Mouse (Mus musculus) midbrain, embryonic 14.5 days (tissue): ENCODE measurements at regions not wholly inside any gene's neighbourhood (a gene's known extent, or its start where the extent isn't known, plus 50 kb on each side); places are given as distances from the start of the nearest gene placed in this dataset.
"Not testable (repeated sequence)": the region's sequence is repeated elsewhere in the genome, so short reads cannot be mapped to it uniquely, and the experiment has no call there.

ENCODE experiments used
- ATAC-seq: fragments of 200-750 bp; cut with Nextera tagmentation; 2 replicates; pipeline ENCODE4 v1.8.0; 2017; ENCODE audit warnings: moderate number of reproducible peaks, moderate library complexity; ENCODE audit not compliant: low FRiP score, low TSS enrichment
- DNase-seq: peaks from one replicate; pipeline ENCODE4 v3.0.0-alpha.2; 2015
- H3K27ac ChIP-seq: fragments of 300-500 bp; sonication (generic); replicated peaks from 2 replicates; pipeline ENCODE4 v1.5.1; 2014; ENCODE audit warnings: mild to moderate bottlenecking, low read depth, low read length, moderate library complexity
- H3K27me3 ChIP-seq: fragments of 300-500 bp; sonication (generic); 2 replicates; pipeline ENCODE4 v1.6.1; 2014; ENCODE audit warnings: low read length, control low read depth, mixed read lengths; ENCODE audit not compliant: control insufficient read depth, insufficient read depth
- H3K36me3 ChIP-seq: fragments of 300-500 bp; sonication (generic); 2 replicates; pipeline ENCODE4 v1.6.1; 2014; ENCODE audit warnings: low read length, control low read depth; ENCODE audit not compliant: control insufficient read depth, insufficient read depth
- H3K4me1 ChIP-seq: fragments of 300-500 bp; sonication (generic); 2 replicates; pipeline ENCODE4 v1.6.1; 2014; ENCODE audit warnings: mild to moderate bottlenecking, antibody characterized with exemption, low read length, control low read depth; ENCODE audit not compliant: control insufficient read depth, insufficient read depth
- H3K4me2 ChIP-seq: fragments of 300-500 bp; sonication (generic); 2 replicates; pipeline ENCODE4 v1.6.1; 2014; ENCODE audit warnings: mild to moderate bottlenecking, low read length, moderate library complexity
- H3K4me3 ChIP-seq: fragments of 300-500 bp; sonication (generic); replicated peaks from 2 replicates; pipeline ENCODE4 v1.5.1; 2014; ENCODE audit warnings: low read depth, low read length
- H3K9ac ChIP-seq: fragments of 300-500 bp; sonication (generic); replicated peaks from 2 replicates; pipeline ENCODE4 v1.6.1; 2014; ENCODE audit warnings: mild to moderate bottlenecking, low read length, moderate library complexity
- H3K9me3 ChIP-seq: fragments of 300-500 bp; sonication (generic); 2 replicates; pipeline ENCODE4 v1.6.1; 2016; ENCODE audit warnings: low read length, control low read depth, mixed read lengths; ENCODE audit not compliant: control insufficient read depth
- WGBS: fragments of 180-500 bp; shearing (Covaris S2); extraction: QIAGEN DNeasy Blood & Tissue Kit; methylation state at CpG from one replicate; pipeline ENCODE4 v1.1.7; 2014; 5-methylcytosine and 5-hydroxymethylcytosine counted together

DNA sequence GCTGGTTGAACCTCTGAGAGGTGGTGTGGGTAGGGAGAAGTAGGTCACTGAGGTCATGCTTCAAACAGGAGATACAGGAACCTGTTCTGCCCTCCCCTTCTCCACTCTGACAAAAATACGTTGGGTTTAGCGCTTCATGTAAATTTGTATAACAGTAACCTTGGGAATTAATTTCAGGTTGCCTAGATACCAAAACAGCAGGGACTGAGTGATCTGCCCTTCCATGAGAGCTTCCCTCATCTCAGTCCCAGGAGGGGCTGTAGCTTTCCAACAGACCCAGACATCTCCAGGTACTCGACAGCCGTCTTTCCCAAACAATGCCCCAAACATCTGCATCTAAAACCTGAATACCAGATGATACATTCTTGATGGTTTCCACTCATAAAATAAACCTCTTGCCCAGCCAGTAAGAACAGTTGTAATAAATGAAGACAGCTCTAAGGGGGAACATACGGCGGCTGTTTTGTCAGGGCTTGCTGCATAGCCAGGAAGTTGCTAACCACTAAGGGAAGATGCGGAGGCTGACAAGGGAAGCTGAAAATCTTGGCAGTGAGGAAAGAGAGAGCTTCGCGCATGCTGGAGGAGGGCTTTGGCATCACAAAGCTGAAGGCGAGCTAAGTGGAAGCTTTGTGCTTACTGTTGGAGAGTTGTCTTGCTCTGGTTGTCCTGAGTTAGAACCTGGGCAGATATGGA is 137.4 kb upstream of the Daam1 start:
- H3K36me3 ChIP-seq: no peaks in the 10 kb centered on the region
- H3K9ac ChIP-seq: no peak overlapping the region
- H3K27me3 ChIP-seq: no peaks in the 10 kb centered on the region
- no peak overlapping the region for H3K27ac ChIP-seq
- H3K4me1 ChIP-seq: no peaks in the 10 kb centered on the region; the same call in 1 of the 2 replicates
- 70% methylated on average over 10 of the region's 10 CpGs for WGBS
- peak; percentile 25 for DNase-seq
- ATAC-seq: no peak
- no peak overlapping the region for H3K4me2 ChIP-seq
- no peak overlapping the region for H3K4me3 ChIP-seq
- H3K9me3 ChIP-seq: no peaks in the 10 kb centered on the region

GRCm38 (mm10) chr12:71701753-71702152 is 129.1 kb upstream of the Daam1 start:
- Histone ChIP-seq H3K4me3 (no peak overlapping the region), H3K27ac (no peak overlapping the region), H3K9ac (no peak overlapping the region), H3K27me3 (no peaks in the 10 kb centered on the region), H3K9me3 (no peaks in the 10 kb centered on the region), H3K36me3 (no peaks in the 10 kb centered on the region), H3K4me1 (no peaks in the 10 kb centered on the region), H3K4me2 (no peak overlapping the region)
- DNase-seq (peak; percentile 62), ATAC-seq (no peak)
- 72% methylated on average over 2 of the region's 2 CpGs for WGBS

GRCm38 (mm10) chr12:71702181-71702580 is 128.7 kb upstream of the Daam1 start:
- H3K4me3 ChIP-seq: no peak overlapping the region
- H3K27ac ChIP-seq: no peak overlapping the region
- H3K4me1 ChIP-seq: no peaks in the 10 kb centered on the region
- H3K9ac ChIP-seq: no peak overlapping the region
- H3K4me2 ChIP-seq: no peak overlapping the region
- ATAC-seq (no peak), DNase-seq (peak; percentile 32)
- H3K9me3 ChIP-seq: no peaks in the 10 kb centered on the region
- H3K27me3 ChIP-seq: no peaks in the 10 kb centered on the region
- WGBS: 81% methylated on average over 11 of the region's 11 CpGs
- H3K36me3 ChIP-seq: no peaks in the 10 kb centered on the region

- no peak for DNase-seq
- H3K36me3 ChIP-seq: no peaks in the 10 kb centered on the region
- no peak overlapping the region for H3K4me3 ChIP-seq
- H3K27me3 ChIP-seq: no peaks in the 10 kb centered on the region
- H3K4me1 ChIP-seq: no peaks in the 10 kb centered on the region
- ATAC-seq: no peak
- H3K9me3 ChIP-seq: no peaks in the 10 kb centered on the region
- WGBS: 88% methylated on average over 13 of the region's 13 CpGs
- H3K27ac ChIP-seq: no peak overlapping the region
- no peak overlapping the region for H3K9ac ChIP-seq
- no peak overlapping the region for H3K4me2 ChIP-seq
Measured at GRCm38 (mm10) chr12:71703146-71703902, 127.6 kb upstream of the Daam1 start.

DNA sequence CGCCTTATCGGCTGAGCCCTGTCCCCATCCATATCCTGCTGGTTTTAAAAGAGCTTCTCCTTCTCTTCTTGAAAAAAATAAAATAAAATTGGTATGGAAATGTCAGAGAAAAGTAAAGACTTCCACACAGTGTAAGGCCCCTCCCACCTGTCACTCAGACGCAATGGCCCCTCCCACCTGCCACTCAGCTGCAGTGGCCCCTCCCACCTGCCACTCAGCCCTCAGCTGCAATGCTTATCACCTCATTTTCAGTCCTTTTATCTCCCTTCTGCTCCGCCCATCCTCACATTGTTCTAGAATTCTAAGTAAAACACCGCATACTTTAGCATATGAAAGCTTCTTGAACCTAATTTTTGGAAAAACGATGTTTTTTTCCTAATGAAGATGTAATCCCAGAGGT is 126.4 kb upstream of the Daam1 start:
- Histone ChIP-seq H3K27me3 (no peaks in the 10 kb centered on the region), H3K4me1 (no peaks in the 10 kb centered on the region), H3K9me3 (no peaks in the 10 kb centered on the region), H3K9ac (no peak overlapping the region), H3K4me2 (no peak overlapping the region), H3K36me3 (no peaks in the 10 kb centered on the region), H3K27ac (no peak overlapping the region), H3K4me3 (no peak overlapping the region)
- WGBS: 78% methylated on average over 6 of the region's 6 CpGs
- no peak for ATAC-seq
- DNase-seq: no peak

DNA sequence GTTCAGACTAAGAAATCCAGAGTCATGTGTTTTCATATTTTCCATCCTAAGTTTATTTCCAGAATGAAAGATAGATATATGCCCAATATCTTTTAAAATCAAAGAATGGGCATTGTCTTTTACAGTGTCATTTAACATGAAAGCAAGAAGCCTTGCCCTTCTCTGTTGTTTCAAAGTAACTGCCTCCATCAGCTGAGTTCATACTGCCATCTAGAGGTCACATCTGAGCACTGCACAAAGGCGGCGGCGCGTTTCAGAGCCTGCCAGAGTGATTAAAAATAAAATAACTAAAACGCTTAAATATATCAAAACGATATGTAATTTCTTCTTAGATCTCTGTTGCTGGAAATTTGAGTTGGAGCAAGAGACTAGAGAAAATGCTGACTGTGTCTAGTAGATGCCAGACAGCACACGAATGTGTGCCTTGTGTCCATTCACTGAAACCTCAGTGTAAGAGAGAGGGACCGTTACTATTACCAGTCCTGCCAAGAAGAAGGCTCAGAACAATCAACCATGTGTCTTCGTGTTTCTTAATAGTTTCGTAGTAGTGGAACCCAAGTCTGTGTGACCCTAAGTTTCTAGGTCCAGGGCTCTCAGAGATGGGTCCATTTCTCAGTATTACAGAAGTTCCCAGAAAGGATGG is 123.0 kb upstream of the Daam1 start:
- H3K4me1 ChIP-seq: no peaks in the 10 kb centered on the region
- H3K27ac ChIP-seq: no peak overlapping the region
- H3K36me3 ChIP-seq: no peaks in the 10 kb centered on the region
- DNase-seq: peak; percentile 86
- H3K4me3 ChIP-seq: no peak overlapping the region
- H3K27me3 ChIP-seq: no peaks in the 10 kb centered on the region
- no peaks in the 10 kb centered on the region for H3K9me3 ChIP-seq
- H3K9ac ChIP-seq: no peak overlapping the region
- no peak overlapping the region for H3K4me2 ChIP-seq
- 28% methylated on average over 10 of the region's 10 CpGs for WGBS
- no peak for ATAC-seq

- DNase-seq (no peak), ATAC-seq (no peak)
- Histone ChIP-seq H3K4me3 (no peak overlapping the region), H3K4me1 (no peaks in the 10 kb centered on the region), H3K36me3 (no peaks in the 10 kb centered on the region), H3K4me2 (no peak overlapping the region), H3K27ac (no peak overlapping the region), H3K9me3 (no peaks in the 10 kb centered on the region), H3K9ac (no peak overlapping the region), H3K27me3 (no peaks in the 10 kb centered on the region)
- WGBS: 67% methylated on average over 7 of the region's 7 CpGs
Measured at GRCm38 (mm10) chr12:71714606-71715005, 116.3 kb upstream of the Daam1 start.

DNA sequence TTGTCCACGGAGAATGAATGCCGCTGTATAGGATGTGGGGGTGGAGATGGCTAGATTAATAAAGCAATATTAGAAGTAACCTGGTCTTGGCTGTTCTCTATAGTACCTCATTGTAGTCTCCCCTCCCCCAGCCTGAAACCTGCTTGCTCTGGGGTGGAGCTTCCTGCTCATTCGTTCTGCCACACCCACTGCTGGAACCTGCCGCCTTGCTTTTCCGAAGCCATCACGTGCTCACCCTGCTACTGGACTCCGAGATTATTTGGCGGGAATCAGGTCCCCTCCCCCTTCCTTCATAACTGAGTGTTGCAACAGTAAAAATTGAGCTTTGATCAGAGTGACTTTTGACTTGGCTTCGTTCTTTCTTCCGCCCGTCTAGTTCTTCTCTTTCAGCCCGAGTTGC is 112.5 kb upstream of the Daam1 start:
- H3K4me2 ChIP-seq, H3K4me1 ChIP-seq, DNase-seq, H3K27ac ChIP-seq, H3K9ac ChIP-seq, H3K4me3 ChIP-seq, H3K27me3 ChIP-seq, ATAC-seq, H3K36me3 ChIP-seq, H3K9me3 ChIP-seq: not testable (repeated sequence)
- whole genome bisulfite sequencing: 78% methylated on average over 12 of the region's 12 CpGs
